Mouse (Mus musculus): ENCODE results near the gene Skiv2l.
"Not testable (repeated sequence)": the region's sequence is repeated elsewhere in the genome, so short reads cannot be mapped to it uniquely, and the experiment has no call there.

The Skiv2l gene

DNA sequence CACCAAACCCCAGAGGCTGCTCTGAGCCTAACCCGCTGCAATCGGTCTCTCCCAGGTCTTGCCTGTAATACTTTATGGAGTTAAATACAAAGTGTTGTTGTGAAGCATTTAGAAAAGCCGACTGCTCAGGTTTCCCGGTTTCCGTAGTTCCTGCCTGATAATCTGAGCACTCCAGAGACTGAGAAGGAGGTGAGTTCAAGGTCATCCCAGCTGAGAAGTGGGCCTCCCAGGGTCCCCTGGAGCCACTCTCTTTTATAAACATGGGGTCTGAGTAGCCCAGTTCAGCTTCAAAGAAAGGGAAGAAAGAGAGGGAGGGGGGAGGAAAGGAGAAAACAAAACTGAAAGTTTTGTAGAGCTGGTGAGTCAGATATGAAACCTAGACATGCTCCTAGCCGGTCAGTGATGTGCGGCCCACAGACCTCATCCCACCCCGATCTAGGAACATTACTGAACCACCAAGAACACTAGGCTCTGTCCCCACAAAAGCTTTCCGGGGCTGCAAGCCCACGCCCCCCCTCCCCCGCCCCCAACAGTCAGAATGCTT, 29.4 kb upstream of the Skiv2l start, which contains the start of gene Zbtb12:
TSS of gene Zbtb12 (plus strand) at position 148 of the 544 bp plus-strand sequence.
- no peak for DNase-seq (ENCODE audit: extremely low spot score, low read depth, low spot score)

DNA sequence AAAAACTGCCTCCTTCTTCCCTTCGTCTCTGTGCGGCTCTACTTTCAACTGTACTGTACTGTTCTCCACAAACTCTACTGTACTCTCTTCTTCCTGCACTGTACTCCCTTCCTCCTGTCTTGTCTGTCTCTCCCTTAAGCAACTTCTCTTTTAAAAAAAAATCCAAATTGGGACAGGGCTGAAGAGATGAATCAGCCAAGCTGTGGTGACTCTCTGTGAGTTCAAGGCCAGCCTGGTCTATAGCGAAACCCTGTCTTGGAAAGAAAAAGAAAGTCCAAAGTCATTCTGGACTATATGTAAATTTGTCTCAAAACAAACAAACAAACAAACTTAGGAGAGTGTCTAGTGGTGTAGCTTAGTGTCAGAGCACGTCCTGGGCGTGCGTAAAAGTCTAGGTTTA, 24.3 kb upstream of the Skiv2l start:
- no peak for DNase-seq (ENCODE audit: extremely low spot score, low read depth, low spot score)

DNA sequence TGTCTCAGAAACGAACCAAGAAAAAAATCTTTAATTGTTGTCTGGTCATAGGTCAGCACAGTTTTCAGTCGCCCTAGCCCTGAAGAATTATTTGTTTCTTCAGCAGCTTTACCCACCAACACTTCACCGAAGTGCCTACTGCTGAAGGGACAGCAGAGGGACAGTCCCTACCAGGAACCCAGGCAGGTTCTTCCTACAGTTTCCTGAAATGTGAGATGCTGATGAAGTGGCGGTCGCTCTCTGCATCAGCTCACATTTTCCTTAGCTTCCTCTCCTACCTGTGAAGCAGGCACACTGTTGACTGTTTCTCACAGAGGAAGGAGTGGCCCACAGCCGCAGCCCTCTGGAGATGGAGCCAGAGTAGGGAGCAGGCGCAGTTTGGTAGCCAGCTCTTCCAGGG, 16.0 kb upstream of the Skiv2l start:
- no peak for DNase-seq (ENCODE audit: extremely low spot score, low read depth, low spot score)

DNA sequence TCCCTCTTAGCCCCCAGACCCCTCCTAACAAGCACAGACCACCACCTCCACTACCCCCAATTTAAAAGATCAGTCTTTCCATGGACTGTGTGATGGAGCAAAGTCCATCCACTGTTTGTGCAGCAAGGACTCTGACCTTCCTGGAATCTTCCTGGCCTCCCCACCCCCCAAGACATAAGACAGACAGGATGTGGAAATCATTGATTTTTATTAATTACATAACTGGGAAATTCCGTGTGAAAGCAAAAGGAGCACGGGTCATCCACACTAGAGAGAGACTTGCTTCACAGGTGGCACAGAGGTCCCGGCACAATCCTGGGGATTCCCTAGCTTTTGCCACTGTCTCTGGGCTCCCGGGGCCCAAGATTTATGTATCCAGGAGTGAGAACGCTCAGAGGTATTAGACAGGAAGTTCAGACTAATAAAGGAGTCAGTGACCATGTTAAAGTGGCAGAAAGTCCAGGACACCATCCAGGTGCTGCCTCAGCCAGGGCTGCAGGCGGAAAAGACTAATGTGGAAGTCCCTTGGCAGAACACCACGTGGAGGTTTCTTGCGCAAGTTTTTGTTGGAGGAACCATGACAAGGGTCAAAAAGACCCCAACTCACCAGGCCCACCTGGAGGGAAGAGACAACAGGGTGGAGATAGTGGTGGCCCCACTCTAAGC, 12.5 kb upstream of the Skiv2l start, which contains the start of gene Cfb:
TSS of gene Cfb (minus strand) at position 103 of the 666 bp plus-strand sequence.
- no peak for DNase-seq (ENCODE audit: extremely low spot score, low read depth, low spot score)

DNA sequence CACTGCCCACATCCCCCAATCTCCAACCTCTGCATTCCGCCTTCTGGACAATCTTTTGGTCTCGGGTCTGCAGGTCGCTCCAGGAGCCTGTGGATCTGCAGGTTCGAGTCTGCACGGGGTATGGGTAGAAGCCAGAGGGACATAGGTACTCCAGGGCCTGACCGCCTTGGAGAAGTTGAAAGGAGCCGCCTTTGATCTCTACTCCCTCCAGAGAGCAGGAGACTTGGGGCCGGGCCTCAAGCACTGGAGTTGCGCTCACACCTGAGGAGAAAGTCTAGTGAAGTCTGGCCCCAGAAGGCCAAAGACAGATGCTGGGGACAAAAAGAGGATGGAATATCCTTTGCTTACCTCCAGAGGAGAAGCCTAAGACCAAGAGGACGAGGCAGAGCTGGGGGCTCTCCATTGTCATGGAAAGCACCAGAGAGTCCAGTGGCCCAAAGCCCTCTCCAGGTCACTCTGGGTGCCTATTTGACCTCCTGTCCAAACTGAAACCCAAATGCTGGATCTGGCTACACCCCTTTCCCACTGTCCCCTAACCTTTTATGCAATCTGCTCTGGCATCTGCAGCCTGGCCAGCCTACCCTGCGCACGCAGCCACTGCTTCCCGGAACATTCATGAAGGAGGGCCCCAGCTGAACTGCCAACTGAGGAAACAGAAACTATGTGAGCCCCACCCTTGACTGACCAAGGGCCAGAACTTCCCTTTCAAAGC, 11.8 kb upstream of the Skiv2l start:
- no peak for DNase-seq (ENCODE audit: extremely low spot score, low read depth, low spot score)

DNA sequence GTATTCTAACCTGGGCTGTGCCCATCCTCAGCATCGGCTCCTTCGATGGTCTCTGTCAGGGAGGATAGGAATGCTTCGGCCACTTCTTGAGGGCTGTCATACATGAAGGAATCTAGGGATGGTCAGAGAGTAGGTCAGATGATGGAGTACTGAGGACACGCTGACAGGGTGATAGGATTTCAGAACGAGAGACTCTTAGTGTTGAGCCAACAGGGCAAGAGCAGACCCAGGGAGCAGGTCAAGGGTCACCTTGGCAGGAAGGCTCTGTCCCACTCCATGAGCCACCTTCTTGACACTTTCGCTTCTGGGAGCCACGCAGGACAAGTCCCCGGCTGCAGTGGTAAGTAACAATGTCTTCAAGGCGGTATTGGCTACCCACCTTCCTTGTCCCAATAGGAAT, 10.5 kb upstream of the Skiv2l start:
- DNase-seq (ENCODE audit: extremely low spot score, low read depth, low spot score), result no peak

DNA sequence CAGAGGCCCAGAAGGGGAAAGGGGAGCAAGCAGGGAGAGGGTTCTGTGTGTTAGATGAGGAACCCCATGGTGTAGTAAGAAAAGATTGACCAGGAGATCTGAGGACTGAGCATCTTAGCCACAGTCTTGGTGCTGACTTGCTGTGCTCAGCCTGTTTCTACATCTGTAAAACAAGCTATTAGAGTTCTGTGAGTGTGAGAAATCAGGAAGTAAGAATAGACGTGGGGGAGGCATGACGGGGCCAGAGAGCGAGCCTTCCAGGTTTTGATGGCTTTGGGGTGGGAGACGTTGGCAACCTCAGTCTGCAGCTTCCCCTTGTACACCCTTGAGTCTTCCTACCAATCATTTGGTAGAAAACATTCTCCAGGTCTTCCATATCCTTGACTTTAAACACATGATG, 8.7 kb upstream of the Skiv2l start:
- no peak for DNase-seq (ENCODE audit: extremely low spot score, low read depth, low spot score)

DNA sequence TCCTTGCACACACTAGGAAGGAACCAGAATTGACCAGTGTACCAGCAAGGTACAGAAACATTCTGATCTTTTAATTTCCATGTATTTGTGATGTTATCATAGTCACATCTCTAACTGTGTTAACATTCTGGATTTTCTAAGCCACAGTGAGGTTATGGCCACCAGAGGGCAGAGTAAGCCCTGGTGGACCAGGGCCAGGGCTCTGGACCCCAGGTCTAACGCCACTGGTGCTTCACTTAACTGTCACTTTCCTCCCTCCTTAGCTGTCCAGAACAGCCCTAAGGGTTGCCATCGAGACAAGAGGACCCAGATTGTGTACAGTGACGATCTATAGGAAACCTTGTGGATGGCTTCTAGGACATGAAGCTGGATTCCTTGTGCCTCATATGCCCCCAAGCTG, 5.8 kb upstream of the Skiv2l start:
- peak; percentile 12 for DNase-seq (ENCODE audit: extremely low spot score, low read depth, low spot score)

DNA sequence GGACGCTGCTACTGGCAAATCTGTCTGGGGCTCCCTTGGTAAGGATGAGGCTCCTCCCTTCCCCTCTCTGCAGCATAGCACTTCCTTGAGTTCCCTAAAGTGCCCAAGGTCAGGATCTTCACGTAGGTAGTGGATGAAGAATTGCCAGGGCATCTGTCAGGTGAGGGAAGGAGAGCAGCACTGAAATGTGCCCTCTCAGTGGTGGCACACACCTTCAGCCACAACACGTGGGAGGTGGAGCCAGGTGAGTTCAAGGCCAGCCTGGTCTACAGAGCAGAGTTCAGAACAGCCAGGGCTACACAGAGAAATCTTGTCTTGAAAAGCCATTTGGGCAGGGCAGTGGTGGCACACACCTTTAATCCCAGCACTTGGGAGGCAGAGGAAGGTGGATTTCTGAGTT, 4.8 kb upstream of the Skiv2l start:
- DNase-seq (ENCODE audit: extremely low spot score, low read depth, low spot score), result no peak

DNA sequence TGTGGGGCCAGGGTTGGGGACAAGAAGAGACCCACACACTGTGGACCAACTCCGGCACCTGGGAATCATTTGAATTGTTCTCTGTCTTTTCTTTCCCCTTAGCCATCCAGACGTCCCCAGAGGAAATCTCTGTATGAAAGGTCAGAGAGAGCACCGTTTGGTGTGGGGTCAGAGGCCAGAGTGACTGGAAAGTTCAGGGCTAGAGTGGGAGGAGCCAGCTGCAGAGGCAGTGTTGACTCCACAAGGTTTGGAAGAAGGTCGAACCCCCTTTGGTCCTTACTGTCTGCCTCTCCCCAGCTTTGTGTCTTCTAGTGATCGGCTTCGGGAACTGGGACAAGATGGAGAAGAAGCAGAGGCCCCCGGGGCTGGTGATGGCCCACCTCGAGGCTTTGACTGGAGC, 3.5 kb upstream of the Skiv2l start:
- no peak for DNase-seq (ENCODE audit: extremely low spot score, low read depth, low spot score)

DNA sequence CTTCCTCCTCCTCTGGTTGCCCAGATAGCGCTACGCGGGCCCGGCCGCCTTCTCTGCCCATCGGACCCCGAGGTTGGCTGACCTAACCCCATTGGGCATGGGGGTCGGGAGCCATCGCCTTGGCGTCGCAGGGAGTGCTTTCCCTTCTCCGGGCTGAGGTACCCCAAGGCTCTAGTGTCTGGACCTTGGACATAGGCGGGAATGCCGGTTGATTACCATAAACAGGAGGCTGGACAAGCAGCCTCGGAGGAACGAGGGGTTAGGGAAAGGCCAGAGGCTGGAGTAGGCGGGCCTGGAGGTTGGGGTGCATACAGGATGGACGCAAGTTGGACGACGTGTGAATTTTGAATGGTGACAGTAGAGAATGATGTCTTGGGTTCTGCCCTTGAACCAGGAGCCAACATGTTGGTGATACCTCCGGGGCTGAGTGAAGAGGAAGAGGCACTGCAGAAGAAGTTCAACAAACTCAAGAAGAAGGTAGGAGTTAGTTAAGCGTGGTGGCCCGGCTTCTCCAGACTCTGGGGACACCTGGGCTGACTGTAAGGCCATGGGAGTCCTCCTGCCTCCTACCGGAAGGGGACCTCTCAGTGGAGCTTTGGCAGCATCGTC, 611 bp upstream of the Skiv2l start:
- no peak for DNase-seq (ENCODE audit: extremely low spot score, low read depth, low spot score)

DNA sequence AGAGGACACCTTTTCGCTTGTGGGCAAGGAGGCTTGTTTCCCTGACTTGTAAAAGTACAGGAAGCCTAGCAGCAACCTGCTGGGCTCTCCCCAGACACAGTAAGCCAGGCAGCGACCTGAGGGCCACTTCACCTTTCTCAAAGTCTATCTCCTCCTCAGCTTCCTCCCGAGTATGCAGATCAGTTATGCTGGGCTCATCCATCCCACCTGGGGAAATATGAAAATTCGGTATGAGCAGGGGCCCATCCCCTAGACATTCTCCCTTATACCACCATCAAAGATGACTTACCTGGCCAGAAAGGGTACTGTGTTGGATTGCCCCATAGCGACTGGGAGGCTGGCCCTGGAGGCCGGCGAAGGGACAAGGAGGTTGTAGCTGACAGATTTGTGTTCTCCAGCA, 2.4 kb downstream of the Skiv2l start:
- DNase-seq (ENCODE audit: extremely low spot score, low read depth, low spot score), result no peak

DNA sequence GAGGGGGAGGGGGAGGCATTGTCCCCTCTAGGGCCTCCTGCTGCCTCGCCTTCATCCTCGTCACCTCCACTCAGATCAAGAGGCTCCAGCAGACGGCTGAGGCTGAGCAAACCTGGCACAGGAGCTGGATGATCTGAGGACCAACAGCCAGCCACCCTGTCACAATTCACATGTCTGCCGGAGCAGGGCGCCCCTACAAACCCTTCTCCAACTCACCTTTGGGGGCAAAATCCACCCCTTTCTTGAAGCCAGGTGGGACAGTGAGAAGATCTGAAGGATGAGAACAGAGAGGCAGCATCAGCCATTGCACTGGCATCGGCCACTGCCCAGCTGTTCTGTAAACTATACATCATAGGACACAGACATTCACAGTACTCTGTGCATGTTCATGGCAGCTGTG, 2.8 kb downstream of the Skiv2l start:
- DNase-seq (ENCODE audit: extremely low spot score, low read depth, low spot score), result no peak

DNA sequence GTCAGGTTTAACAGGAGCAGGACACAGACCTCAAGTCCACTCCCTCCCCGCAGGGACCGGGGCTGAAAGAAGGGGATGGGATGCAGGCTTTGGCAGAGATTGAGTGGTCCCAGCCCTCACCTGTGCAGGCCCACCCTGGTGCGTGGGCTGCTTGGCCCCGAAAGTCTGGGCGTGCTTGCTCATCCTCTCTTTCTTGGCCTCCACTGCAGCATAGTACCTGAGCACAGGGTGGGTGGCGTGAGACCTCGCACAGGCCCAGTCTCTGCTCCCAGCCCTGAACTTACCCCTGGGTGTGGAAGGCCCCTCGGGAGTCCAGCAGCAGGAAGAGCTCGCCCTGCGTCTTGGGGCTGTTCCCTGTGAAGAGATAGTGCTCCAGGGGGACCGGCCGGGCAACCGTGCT, 5.1 kb downstream of the Skiv2l start:
- no peak for DNase-seq (ENCODE audit: extremely low spot score, low read depth, low spot score)

DNA sequence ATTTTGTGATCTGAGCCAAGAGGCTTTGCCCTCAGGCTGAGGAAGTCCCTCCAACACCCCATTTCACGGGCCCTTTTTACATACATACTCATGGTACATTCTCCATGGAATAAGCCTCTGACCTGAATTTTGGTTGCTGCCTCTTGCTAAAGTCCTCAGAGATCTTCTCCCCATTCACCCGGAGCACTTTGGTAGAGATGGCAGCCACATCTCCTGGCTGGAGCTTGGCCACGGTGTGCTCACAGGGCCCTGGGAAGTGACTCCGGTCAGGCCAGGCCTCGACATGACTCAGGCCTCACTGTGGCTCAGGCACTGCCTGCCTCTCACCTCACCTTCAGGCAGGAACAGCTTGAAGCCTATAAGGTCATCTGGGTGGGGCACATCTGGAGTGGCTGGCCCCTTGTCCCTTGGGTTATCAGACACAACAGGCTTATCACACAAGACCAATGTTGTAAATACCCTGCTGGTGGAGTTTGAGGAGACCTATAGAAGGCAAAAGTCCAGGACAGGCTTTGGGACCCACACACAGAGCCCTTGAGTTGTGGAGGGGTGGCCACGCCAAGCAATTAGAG, 9.2 kb downstream of the Skiv2l start:
- DNase-seq (ENCODE audit: extremely low spot score, low read depth, low spot score), result no peak

DNA sequence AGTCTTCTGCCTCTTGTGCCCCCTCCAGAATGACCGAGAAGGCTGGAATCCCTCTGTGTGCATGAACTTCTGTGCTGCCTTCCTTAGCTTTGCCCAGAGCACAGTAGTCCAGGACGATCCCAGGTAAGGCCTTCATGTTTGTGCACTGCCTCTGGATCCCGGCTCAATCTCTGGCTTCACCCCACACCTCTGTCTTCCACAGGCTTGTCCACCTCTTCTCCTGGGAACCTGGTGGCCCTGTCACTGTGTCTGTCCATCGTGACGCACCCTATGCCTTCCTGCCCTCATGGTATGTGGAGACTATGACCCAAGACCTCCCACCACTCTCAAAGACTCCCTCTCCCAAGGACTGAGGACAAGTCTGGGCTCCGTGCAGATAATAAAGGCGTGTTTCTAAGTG, 11.2 kb downstream of the Skiv2l start:
- no peak for DNase-seq (ENCODE audit: extremely low spot score, low read depth, low spot score)

DNA sequence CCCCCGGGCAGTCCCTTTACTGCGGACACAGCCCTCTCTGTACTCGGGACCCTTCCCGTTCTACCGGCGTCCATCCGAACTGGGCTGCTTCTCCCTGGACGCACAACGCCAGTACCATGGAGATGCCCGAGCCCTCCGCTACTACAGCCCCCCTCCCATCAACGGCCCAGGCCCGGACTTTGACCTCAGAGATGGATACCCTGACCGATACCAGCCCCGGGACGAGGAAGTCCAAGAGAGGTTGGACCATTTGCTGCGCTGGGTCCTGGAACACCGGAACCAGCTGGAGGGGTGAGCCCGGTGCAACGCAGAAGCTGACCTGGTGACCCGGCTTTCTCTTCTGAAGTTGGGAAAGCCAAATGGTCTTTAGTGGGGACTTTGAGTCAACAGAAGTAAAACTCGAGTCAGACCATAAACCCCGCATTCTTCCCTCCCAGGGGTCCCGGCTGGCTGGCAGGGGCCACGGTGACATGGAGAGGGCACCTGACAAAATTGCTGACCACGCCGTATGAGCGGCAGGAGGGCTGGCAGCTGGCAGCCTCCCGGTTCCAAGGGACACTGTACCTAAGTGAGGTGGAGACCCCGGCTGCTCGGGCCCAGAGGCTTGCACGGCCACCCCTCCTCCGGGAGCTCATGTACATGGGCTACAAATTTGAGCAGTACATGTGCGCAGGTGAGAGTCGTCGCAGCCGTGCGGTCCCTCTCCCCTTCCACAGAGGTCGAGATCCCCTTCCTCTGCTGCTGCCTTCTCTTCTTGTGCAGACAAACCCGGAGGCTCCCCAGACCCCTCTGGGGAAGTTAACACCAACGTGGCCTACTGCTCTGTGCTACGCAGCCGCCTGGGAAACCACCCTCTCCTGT, 12.3 kb downstream of the Skiv2l start:
- DNase-seq (ENCODE audit: extremely low spot score, low read depth, low spot score), result no peak

DNA sequence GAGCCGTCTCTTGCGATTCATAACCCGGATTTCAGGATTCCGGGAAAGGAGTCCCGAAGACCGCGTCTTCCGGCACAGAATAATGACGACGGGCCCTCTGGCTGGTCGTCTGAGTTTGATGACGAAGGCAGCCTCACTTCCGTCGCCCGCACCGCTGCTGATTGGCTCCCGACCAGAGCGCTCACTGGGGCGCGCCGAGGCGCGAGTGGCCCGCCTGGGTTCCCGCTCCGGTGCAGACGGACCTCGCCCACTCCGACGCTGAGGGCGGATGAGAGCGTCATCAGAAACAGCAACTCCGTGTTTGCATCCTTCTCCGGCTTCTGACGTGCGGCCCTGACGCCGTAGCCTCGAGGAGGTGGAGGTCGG, 13.2 kb downstream of the Skiv2l start, which contains the start of the genes Stk19 and Dxo:
TSS of gene Stk19 (minus strand) at position 90 of the 366 bp plus-strand sequence.
TSS of gene Dxo (plus strand) at position 164 of the 366 bp plus-strand sequence.
- peak; percentile 93 for DNase-seq (ENCODE audit: extremely low spot score, low read depth, low spot score)

DNA sequence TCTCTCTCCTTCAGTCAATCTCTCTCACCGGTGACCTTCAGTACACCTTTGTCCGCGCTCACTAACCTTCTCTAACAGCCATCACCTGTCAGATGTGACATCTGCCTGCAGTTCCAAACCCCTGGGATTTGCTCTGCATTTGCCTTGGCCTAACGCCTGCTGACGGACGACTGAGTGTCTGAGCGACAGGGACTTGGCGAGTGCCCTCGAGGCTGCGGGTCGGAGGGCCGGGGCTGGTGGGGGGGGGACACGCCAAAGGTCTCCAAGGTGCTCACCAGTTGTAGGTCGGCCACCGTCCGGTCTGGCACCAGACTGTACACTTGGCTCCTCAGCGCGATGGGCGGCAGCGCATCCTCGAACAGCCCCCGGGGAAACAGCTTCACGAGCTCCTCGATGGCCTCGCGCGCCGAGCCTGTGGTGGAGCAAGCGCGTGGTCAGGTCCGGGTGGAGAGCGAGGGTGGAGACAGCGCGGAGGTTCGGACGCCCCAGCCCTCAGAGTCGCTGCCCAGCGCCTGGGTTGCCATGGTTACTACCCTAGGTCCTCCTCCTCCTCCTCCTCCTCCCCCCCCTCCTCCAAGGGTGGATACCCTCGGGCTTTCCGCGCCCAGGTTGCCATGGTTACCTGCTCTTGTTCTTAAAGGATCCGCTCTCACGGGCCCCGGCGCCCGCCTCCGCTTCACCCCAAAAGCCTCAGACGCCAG, 13.7 kb downstream of the Skiv2l start:
- no peak for DNase-seq (ENCODE audit: extremely low spot score, low read depth, low spot score)

DNA sequence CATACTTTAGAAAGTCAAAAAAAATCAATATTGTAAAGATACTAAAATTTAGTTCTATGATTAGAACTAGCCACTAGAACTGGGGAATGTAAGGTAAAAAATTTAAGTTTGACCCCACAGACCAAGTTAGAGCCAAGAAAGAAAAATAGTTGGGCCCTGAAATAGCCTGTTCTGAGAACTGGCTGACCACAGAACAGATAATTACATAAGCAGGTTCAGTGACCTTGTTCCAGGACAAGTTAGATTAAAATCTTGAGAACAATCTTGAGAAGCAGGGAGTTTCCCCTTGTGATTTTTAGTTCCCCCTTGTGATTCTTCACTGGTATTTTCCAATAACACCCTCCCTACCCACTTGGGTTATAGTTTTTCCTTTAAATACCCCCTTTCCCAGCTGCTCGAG, 19.2 kb downstream of the Skiv2l start:
- DNase-seq (ENCODE audit: extremely low spot score, low read depth, low spot score), result not testable (repeated sequence)
